Mouse (Mus musculus): ENCODE measurements around the gene Bet1l. TPM values are rescaled to one million over a fixed set of nuclear protein-coding genes. Genes with fewer than 3 reads are reported as not detected.

The Bet1l gene
- polyA plus RNA-seq, 1 experiment from 2014 or later = 40.4 TPM

GRCm38 (mm10) chr7:140851916-140852315 lies 5.5 kb downstream of the Bet1l start:
- H3K9me3 ChIP-seq (ENCODE audit: control insufficient read depth, low read length) = no peaks in the 10 kb centered on the region
- H3K4me2 ChIP-seq (ENCODE audit: low read length) = no peak overlapping the region
- no peak overlapping the region for H3K4me3 ChIP-seq (replicated peaks; ENCODE audit: low read length)
- H3K9ac ChIP-seq (replicated peaks; ENCODE audit: low read depth, low read length) = no peak overlapping the region
- H3K27me3 ChIP-seq (replicated peaks; ENCODE audit: control insufficient read depth, insufficient read depth, low read length) = no peaks in the 10 kb centered on the region
- WGBS = 92% methylated on average over 4 of the region's 4 CpGs
- no peak overlapping the region for H3K27ac ChIP-seq (ENCODE audit: low read length)
- H3K4me1 ChIP-seq (replicated peaks; ENCODE audit: control insufficient read depth, insufficient read depth, low read length) = peaks cover 13% of the 10 kb centered on the region
- no peak for ATAC-seq
- peaks cover 18% of the 10 kb centered on the region for H3K36me3 ChIP-seq (ENCODE audit: control insufficient read depth, insufficient read depth)

GRCm38 (mm10) chr7:140848591-140848990 lies 8.8 kb downstream of the Bet1l start:
- no peak for ATAC-seq
- H3K9ac ChIP-seq (replicated peaks; ENCODE audit: low read depth, low read length) = no peak overlapping the region
- peaks cover 13% of the 10 kb centered on the region for H3K36me3 ChIP-seq (ENCODE audit: control insufficient read depth, insufficient read depth)
- H3K27me3 ChIP-seq (replicated peaks; ENCODE audit: control insufficient read depth, insufficient read depth, low read length) = no peaks in the 10 kb centered on the region
- no peak overlapping the region for H3K4me2 ChIP-seq (ENCODE audit: low read length)
- 90% methylated on average over 10 of the region's 10 CpGs for WGBS
- no peaks in the 10 kb centered on the region for H3K9me3 ChIP-seq (ENCODE audit: control insufficient read depth, low read length)
- no peak overlapping the region for H3K4me3 ChIP-seq (replicated peaks; ENCODE audit: low read length)
- H3K27ac ChIP-seq (ENCODE audit: low read length) = no peak overlapping the region
- 0 out of 2 replicates have a peak, but pooled peaks cover 4% of the 10 kb centered on the region for H3K4me1 ChIP-seq (replicated peaks; ENCODE audit: control insufficient read depth, insufficient read depth, low read length)

GRCm38 (mm10) chr7:140847755-140848580 lies 9.4 kb downstream of the Bet1l start, which contains the start of gene Odf3:
TSS of gene Odf3 (plus strand) at chr7:140847805.
- 55% methylated on average over 11 of the region's 11 CpGs for WGBS
- Histone ChIP-seq H3K4me2 (ENCODE audit: low read length) (no peak within 1 kb of the TSS), H3K27ac (ENCODE audit: low read length) (no peak within 1 kb of the TSS), H3K36me3 (ENCODE audit: control insufficient read depth, insufficient read depth) (peaks cover 13% of the 10 kb centered on the region), H3K4me1 (replicated peaks; ENCODE audit: control insufficient read depth, insufficient read depth, low read length) (0 out of 2 replicates have a peak, but pooled peaks cover 4% of the 10 kb centered on the region), H3K9me3 (ENCODE audit: control insufficient read depth, low read length) (no peaks in the 10 kb centered on the region), H3K4me3 (replicated peaks; ENCODE audit: low read length) (no peak within 1 kb of the TSS), H3K9ac (replicated peaks; ENCODE audit: low read depth, low read length) (no peak within 1 kb of the TSS), H3K27me3 (replicated peaks; ENCODE audit: control insufficient read depth, insufficient read depth, low read length) (no peaks in the 10 kb centered on the region; the same call in 1 of the 2 replicates)
- ATAC-seq = no peak

GRCm38 (mm10) chr7:140846676-140847075 lies 10.7 kb downstream of the Bet1l start:
- H3K27ac ChIP-seq (ENCODE audit: low read length) = no peak overlapping the region
- 85% methylated on average over 10 of the region's 10 CpGs for WGBS
- no peaks in the 10 kb centered on the region for H3K9me3 ChIP-seq (ENCODE audit: control insufficient read depth, low read length)
- ATAC-seq = no peak
- H3K27me3 ChIP-seq (replicated peaks; ENCODE audit: control insufficient read depth, insufficient read depth, low read length) = no peaks in the 10 kb centered on the region; the same call in 1 of the 2 replicates
- H3K9ac ChIP-seq (replicated peaks; ENCODE audit: low read depth, low read length) = no peak overlapping the region
- 0 out of 2 replicates have a peak, but pooled peaks cover 3% of the 10 kb centered on the region for H3K36me3 ChIP-seq (ENCODE audit: control insufficient read depth, insufficient read depth)
- 0 out of 2 replicates have a peak, but pooled peaks cover 4% of the 10 kb centered on the region for H3K4me1 ChIP-seq (replicated peaks; ENCODE audit: control insufficient read depth, insufficient read depth, low read length)
- no peak overlapping the region for H3K4me3 ChIP-seq (replicated peaks; ENCODE audit: low read length)
- H3K4me2 ChIP-seq (ENCODE audit: low read length) = no peak overlapping the region

- WGBS = 70% methylated on average over 4 of the region's 4 CpGs
- H3K9me3 ChIP-seq (ENCODE audit: control insufficient read depth, low read length) = no peaks in the 10 kb centered on the region
- no peak for ATAC-seq
Measured at GRCm38 (mm10) chr7:140845683-140846082, 11.7 kb downstream of the Bet1l start.

GRCm38 (mm10) chr7:140844905-140845665 lies 12.3 kb downstream of the Bet1l start, which contains the start of gene Scgb1c1:
TSS of gene Scgb1c1 (plus strand) at chr7:140845547.
- Histone ChIP-seq H3K9ac (replicated peaks; ENCODE audit: low read depth, low read length) (no peak within 1 kb of the TSS), H3K27me3 (replicated peaks; ENCODE audit: control insufficient read depth, insufficient read depth, low read length) (no peaks in the 10 kb centered on the region; the same call in 1 of the 2 replicates), H3K4me2 (ENCODE audit: low read length) (no peak within 1 kb of the TSS), H3K9me3 (ENCODE audit: control insufficient read depth, low read length) (no peaks in the 10 kb centered on the region), H3K4me1 (replicated peaks; ENCODE audit: control insufficient read depth, insufficient read depth, low read length) (0 out of 2 replicates have a peak, but pooled peaks cover 4% of the 10 kb centered on the region), H3K4me3 (replicated peaks; ENCODE audit: low read length) (no peak within 1 kb of the TSS), H3K36me3 (ENCODE audit: control insufficient read depth, insufficient read depth) (no peaks in the 10 kb centered on the region), H3K27ac (ENCODE audit: low read length) (no peak within 1 kb of the TSS)
- ATAC-seq = peak; percentile 88
- 25% methylated on average over 14 of the region's 14 CpGs for WGBS

More at GRCm38 (mm10) chr7:140845683-140846082, 11.7 kb downstream of the Bet1l start:
- H3K4me3 ChIP-seq (replicated peaks; ENCODE audit: low read length) = no peak overlapping the region
- H3K4me2 ChIP-seq (ENCODE audit: low read length) = no peak overlapping the region
- no peak overlapping the region for H3K27ac ChIP-seq (ENCODE audit: low read length)
- no peak overlapping the region for H3K9ac ChIP-seq (replicated peaks; ENCODE audit: low read depth, low read length)
- H3K27me3 ChIP-seq (replicated peaks; ENCODE audit: control insufficient read depth, insufficient read depth, low read length) = no peaks in the 10 kb centered on the region; the same call in 1 of the 2 replicates
- 0 out of 2 replicates have a peak, but pooled peaks cover 4% of the 10 kb centered on the region for H3K4me1 ChIP-seq (replicated peaks; ENCODE audit: control insufficient read depth, insufficient read depth, low read length)
- no peaks in the 10 kb centered on the region for H3K36me3 ChIP-seq (ENCODE audit: control insufficient read depth, insufficient read depth)

GRCm38 (mm10) chr7:140843806-140844205 lies 13.6 kb downstream of the Bet1l start:
- H3K36me3 ChIP-seq (ENCODE audit: control insufficient read depth, insufficient read depth) = no peaks in the 10 kb centered on the region
- H3K4me2 ChIP-seq (ENCODE audit: low read length) = no peak overlapping the region
- WGBS = 76% methylated on average over 7 of the region's 7 CpGs
- ATAC-seq = no peak
- 0 out of 2 replicates have a peak, but pooled peaks cover 4% of the 10 kb centered on the region for H3K4me1 ChIP-seq (replicated peaks; ENCODE audit: control insufficient read depth, insufficient read depth, low read length)
- no peak overlapping the region for H3K4me3 ChIP-seq (replicated peaks; ENCODE audit: low read length)
- no peak overlapping the region for H3K9ac ChIP-seq (replicated peaks; ENCODE audit: low read depth, low read length)
- H3K9me3 ChIP-seq (ENCODE audit: control insufficient read depth, low read length) = no peaks in the 10 kb centered on the region
- no peaks in the 10 kb centered on the region; the same call in 1 of the 2 replicates for H3K27me3 ChIP-seq (replicated peaks; ENCODE audit: control insufficient read depth, insufficient read depth, low read length)
- H3K27ac ChIP-seq (ENCODE audit: low read length) = no peak overlapping the region

GRCm38 (mm10) chr7:140840750-140841735 lies 16.3 kb downstream of the Bet1l start:
- no peaks in the 10 kb centered on the region for H3K36me3 ChIP-seq (ENCODE audit: control insufficient read depth, insufficient read depth)
- H3K9me3 ChIP-seq (ENCODE audit: control insufficient read depth, low read length) = no peaks in the 10 kb centered on the region
- no peak overlapping the region for H3K4me2 ChIP-seq (ENCODE audit: low read length)
- H3K4me1 ChIP-seq (replicated peaks; ENCODE audit: control insufficient read depth, insufficient read depth, low read length) = no peaks in the 10 kb centered on the region
- no peak overlapping the region for H3K9ac ChIP-seq (replicated peaks; ENCODE audit: low read depth, low read length)
- 38% methylated on average over 18 of the region's 19 CpGs for WGBS
- H3K4me3 ChIP-seq (replicated peaks; ENCODE audit: low read length) = no peak overlapping the region
- H3K27ac ChIP-seq (ENCODE audit: low read length) = no peak overlapping the region
- ATAC-seq = no peak
- no peaks in the 10 kb centered on the region; the same call in 1 of the 2 replicates for H3K27me3 ChIP-seq (replicated peaks; ENCODE audit: control insufficient read depth, insufficient read depth, low read length)
